Mouse (Mus musculus) NIH3T3 (cell line): Measurements from ENCODE around the gene Iqcf5.
A peak's percentile ranks its signal among the peaks of the same experiment; 100 is the strongest.

ENCODE experiments used
- DNase-seq: peaks from one replicate; pipeline ENCODE4 v3.0.0-alpha.2; 2012; ENCODE audit warnings: low read depth

Gene Iqcf5

DNA sequence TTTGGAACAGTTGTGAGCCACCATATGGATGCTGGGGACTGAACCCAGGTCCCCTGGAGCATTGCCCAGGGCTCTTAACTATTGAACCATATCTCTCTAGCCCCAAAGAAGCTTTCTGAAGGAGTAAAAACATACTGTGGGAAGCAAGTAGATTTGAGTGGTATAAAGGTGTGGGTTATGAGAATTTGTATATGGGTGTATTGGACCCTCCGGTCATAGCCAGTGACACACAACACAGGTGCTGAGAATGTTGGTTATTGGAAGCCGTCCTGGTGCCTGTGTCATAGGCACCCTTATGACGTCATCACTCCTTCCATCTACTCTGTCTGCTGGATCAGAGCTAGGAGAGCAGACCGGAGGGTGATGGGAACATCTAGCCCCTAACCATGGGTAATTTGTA is at the start of gene Iqcf5:
Gene Iqcf5 (plus strand): TSS at position 301 of the 400 bp plus-strand sequence.
- no peak for DNase-seq

GRCm38 (mm10) chr9:106464751-106465541 is 49.4 kb upstream of the Iqcf5 start:
- DNase-seq = no peak

DNA sequence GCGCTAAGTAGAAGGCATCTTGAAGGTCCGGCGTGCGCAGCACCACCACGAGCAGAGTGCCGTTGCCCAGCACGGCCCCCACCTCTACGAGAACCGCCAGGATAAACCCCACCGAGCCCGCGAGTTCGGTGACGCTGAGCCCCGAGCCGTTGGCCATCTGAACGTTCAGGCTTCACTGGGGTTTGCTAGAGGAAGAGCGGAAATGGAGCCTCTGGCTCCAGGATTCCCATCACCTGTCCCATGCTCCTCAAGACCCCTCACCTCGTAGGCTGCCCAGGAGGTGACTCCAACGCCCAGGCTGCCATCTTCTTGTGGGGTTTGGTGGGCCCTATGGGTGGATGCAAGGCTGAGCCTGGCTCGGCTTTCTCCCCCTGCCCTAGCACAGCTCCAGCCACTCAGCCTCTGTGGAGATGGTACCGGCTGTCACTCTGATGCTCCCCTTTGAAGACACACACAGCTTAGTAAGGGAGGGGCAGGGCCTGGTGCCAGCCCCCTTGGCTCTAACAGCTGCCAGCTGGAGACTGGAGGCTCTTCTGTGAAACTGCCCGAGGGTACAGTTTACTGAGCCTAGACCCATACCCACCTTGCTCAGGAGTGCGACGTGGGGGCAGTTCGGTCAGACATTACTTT is 48.7 kb upstream of the Iqcf5 start, which contains the start of gene Gpr62:
Gene Gpr62 (minus strand): TSS at position 368 of the 630 bp plus-strand sequence.
- DNase-seq = no peak

DNA sequence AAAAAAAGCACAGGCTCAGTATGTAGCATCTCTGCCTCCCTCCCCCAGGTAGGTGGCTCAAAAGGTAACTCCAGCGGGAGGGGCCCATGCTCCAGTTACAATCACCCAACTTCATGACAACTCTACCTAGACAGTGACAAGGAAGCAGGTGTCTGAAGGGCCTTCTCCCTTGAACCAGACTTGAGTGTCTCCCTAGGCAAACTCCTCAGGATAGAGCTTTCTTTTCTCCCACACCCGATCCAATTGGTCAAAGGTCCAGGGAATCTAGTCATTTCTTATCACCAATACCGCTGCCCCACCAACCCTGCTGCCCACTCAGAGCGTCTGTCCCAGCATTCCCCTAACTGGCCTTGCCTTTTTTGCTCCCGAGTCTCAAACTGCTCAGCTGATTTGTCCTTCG is 47.7 kb upstream of the Iqcf5 start:
- DNase-seq = no peak

DNA sequence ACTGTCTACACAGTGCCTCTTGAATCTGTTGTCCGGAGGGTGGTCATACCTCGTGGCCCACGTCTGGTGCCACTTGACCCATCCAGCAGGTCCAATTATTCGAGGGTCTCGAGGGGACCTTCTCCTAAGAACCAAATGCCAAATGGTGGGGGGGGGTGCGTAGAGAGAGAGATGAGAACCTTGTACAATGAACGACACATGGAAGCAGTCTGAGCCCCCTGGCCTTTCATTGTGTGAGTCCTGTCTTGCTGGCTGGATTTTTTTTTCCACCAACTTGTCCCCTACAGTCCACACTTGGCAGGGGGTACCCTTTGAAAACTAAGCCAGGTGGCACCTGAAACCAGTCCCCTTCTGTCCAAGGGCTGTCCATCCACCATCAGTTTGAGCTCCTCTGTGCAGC is 46.6 kb upstream of the Iqcf5 start:
- no peak for DNase-seq

- peak; percentile 25 for DNase-seq
These were observed 45.1 kb upstream of the Iqcf5 start for GRCm38 (mm10) chr9:106469317-106469716.

DNA sequence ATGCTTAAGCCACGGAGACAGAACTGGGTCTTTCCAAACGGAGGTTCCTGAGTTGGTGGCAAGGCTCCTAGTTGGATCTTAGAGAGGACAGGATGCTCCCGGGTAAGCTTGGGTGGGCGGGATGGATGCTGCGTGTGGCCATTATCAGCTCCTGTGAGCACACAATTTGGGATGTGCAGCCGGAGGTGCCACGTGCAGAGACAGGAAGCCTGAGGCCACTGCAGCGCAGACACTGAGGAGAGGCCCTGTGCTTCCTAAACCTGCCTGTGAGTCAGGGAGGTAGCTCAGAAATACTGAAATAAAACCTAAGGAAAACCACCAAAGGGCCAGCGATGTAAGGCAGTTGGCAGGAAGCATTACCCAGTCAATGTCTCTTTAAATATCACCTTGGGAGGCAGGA is 44.6 kb upstream of the Iqcf5 start:
- DNase-seq = no peak

DNA sequence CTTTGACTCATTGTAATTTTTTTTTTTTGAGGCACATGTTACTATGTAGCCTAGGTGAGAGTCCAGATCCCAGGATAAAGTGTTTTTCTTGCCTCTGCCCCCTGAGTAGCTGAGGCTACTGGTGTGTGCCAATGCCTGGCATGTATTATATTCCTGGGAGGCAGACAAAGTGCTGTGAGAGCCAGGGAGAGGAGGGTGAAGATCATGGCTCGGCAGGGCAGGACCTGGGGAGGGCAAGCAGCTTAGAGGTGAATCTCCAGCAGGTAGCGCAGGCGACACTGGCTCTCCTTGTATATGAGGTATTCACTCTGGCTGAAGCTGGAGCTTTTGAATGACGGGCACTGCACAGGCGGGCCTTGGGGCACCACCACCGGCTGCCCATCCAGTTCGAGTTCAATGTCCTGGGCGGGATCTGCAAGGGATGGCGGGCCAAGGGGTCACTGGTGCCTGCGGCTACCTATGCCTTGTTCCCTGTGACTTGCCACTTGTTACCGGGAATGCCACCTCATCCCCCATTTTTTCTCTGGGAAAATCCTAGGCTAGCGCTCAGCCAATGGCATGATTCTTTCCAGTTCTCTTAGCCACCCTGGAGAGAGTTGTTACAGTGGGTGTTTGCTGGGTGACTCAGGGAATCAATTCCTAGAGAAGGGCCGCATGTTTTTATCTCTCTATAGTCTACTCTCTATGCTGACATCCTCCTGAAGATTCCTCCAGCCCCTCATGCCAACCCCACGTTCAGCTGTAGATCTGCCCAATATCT is 43.2 kb upstream of the Iqcf5 start:
- no peak for DNase-seq

GRCm38 (mm10) chr9:106471892-106472291 is 42.5 kb upstream of the Iqcf5 start:
- peak; percentile 50 for DNase-seq

DNA sequence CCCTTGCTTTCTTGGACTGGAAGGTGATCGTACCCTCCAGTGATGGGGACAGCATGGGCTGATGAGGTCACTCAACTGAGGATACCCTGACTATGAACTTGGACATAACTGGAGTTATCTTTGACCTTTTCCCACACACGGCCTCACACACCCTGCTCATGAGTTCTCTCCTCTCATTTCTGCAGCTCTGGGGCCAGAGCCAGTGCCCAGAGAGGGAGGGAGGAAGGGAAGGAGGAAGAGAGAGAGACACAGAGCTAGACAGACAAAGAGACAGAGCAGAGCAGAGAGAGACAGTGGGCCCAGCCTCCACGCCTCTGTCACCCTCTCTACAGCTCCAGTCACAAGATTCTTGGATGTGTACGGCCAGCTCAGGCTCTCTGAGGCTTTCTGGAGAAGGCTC is 42.1 kb upstream of the Iqcf5 start:
- no peak for DNase-seq

GRCm38 (mm10) chr9:106473081-106473752 is 41.2 kb upstream of the Iqcf5 start:
- DNase-seq = no peak

DNA sequence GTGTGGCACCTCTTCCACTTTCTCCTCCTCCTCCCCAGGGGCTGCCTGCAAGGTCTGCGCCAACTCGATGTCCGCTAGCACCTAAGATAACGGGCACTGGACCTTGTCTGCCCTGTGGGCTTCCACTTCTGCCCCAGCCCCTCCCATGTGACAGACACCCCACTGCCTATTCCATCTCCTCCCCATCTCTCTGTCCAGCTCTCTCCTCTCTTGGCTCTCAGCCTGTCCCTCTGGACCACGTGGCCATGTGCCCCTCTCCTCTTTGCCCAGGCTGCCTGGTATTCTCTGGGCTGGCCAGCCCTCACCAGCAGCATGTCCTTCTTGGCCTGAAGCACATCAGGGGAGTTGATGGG is 40.6 kb upstream of the Iqcf5 start:
- DNase-seq = no peak

DNA sequence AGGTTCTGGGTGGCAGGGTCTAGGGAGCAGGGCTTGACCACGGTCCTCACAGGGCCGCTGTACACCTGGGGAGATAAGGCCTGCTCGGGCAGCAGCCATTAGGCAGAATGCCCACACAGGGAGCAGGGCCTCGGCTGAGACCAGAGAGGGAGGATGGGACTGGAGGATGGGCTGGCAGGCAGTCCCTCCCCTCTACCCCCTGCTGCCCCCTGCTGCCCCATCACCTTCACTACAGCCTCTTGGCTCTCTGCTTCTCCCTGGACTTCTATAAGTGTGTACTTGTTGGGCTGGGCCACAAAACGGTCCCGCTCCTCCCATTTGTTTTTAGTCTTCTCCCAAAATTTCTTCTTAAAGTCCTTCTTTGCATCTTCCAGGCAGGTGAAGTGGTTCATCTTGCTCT is 39.9 kb upstream of the Iqcf5 start:
- peak; percentile 90 for DNase-seq

DNA sequence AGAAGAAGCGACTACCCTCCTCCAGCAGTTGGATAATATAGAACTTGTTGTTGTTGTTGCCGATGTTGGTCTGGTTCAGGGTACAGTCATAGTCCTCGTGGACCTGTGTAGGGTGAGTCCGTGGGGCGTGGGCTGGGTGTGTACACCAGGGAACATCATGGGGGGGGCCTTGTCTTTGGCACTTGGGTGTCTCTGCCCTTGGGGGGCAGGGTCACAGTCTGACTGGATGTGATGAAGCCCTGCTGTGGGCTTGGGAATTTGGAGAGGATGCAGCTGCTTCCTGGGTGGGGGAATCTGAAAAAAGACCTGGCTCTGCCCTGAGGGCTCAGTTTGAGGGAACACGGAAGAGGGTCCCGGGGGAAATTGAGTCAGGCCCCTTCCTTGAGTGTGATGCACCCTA is 39.3 kb upstream of the Iqcf5 start:
- DNase-seq = peak; percentile 38

- no peak for DNase-seq
These were observed 38.7 kb upstream of the Iqcf5 start, which contains the start of gene Rrp9 for GRCm38 (mm10) chr9:106475663-106476001. Gene Rrp9 (plus strand): TSS chr9:106475963.

- DNase-seq = peak; percentile 91
These were observed 38.1 kb upstream of the Iqcf5 start for GRCm38 (mm10) chr9:106476002-106476923.

DNA sequence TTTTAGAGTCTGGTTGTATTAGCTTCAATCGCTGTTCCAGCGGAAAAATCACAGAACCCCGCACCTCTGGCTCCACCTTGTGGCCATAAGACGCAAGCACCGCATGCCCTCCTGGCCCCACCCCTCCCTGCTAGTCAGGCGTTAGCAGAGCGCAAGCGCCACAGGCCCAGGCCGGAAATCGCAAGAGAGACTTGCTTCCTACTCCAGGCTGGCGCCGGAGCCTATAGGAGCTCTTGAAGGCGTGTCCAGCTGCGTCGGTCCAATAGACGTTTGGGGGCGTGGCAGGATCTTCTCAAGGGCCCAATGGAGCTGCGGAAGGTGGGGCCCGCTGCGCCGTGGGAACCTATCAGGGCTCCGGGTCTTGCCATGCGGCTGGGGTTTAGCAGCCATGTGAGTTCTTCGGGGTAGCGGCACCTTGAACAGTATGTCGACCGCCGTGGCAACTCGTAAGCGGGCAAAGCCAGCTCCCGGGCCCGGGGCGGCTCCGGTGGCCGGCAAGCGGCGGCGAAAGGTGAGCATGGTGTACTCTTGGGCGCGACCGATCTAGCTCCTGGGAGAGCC is 37.4 kb upstream of the Iqcf5 start, which contains the start of gene Parp3:
Gene Parp3 (minus strand): TSS at position 26 of the 561 bp plus-strand sequence.
- DNase-seq = peak; percentile 99

GRCm38 (mm10) chr9:106477649-106478048 is 36.7 kb upstream of the Iqcf5 start:
- DNase-seq = no peak

- no peak for DNase-seq
These were observed 36.3 kb upstream of the Iqcf5 start for GRCm38 (mm10) chr9:106478101-106478500.

- DNase-seq = no peak
These were observed 33.8 kb upstream of the Iqcf5 start for GRCm38 (mm10) chr9:106480541-106480940.

DNA sequence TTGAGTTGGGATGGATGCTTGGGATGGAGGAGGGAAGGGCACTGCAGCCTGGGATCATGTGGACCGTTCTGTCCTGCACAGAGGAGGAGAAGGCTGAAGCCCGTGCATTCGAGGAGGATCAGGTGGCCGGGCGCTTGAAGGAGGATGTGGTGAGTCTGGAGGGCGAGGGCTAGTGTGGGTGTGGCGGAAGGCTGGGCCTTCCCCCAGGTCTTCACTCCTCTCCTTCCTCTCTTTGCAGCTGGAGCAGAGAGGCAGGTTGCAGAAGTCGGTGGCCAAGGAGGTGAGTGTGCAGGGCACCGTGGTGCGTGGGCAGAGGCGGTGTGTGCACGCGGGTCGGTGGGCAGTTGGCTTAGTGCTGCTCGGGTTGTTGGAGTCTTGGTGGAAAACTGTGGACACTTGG is 33.3 kb upstream of the Iqcf5 start:
- DNase-seq = no peak
